Mouse (Mus musculus): ENCODE measurements around the gene Nup62. TPM values are rescaled to one million over a fixed set of nuclear protein-coding genes. Genes with fewer than 3 reads are reported as not detected.

Gene Nup62
- polyA plus RNA-seq, 1 experiment from 2014 or later: 48.7 TPM

DNA sequence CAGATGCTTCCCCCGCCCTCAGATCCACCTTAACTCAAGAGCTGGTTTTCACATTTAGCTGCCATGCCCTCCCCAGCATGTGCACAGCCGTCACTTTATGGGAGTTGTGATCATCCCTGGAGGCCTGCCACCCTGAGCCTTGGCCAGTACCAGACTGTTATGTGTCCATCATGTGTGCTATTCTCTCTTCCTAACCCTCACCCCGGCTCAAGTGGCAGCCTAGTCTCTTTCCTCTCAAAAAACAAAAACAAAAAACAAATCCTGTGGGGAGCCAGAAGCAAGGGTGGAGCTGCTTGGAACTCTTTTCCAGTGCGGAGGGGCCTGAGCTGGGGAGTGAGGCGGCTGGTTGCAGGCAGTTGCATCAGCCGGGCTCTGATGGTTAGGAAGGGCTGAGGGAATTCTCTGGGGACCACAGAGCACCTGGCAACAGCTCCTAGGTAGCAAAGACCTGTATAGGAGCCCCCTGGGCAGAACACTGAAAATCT lies 2.9 kb downstream of the Nup62 start:
- CTCF ChIA-PET: interaction anchor here (1.2 to 3.9 kb wide), 4 partner anchors 8 to 89 kb away, joined by 3 to 21 read pairs (median 4); no protein-coding TSS in a partner anchor
- H3K27me3 ChIP-seq: no peaks in the 10 kb centered on the region
- DNase-seq (ENCODE audit: low read depth, low spot score): no peak
- TF ChIP-seq CTCF (IDR thresholded peaks at IDR 0.05): no peak
- POLR2A ChIA-PET: interaction anchor here (1.1 to 1.6 kb wide), 3 partner anchors 16 to 31 kb away, joined by 3 to 6 read pairs (median 3); no protein-coding TSS in a partner anchor
- no peak for ATAC-seq
- in situ Hi-C loops (cut with MboI; ENCODE audit: low pct_unique_long_range_greater_than_20kb): loop anchor here (5.0 kb wide), 1 partner anchor 71 kb away; the partner anchor contains the start of gene Vrk3

DNA sequence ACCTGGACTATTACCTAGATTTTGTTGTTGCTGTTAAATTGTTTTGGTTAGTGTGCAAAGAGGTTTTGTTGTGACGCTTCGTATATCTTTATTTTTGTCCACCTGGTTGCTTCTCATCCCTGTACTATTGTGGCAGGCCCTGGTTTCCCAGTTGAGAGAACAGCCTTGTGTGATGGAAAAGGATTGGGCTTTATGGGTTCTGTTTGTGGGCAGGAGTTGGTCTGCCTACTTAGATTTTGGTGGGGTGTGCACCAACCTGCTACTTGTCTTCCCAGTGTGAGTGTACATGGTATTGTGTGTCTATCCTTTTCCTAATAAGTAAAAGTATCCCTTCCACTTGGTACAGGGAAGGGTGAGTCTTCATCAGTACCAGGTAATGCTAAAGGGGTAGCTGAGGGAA lies 3.5 kb downstream of the Nup62 start:
- in situ Hi-C loops (cut with MboI; ENCODE audit: low pct_unique_long_range_greater_than_20kb): loop anchor here (5.0 kb wide), 1 partner anchor 72 kb away; the partner anchor contains the start of gene Vrk3
- ChIA-PET POLR2A (interaction anchor here (1.1 to 1.6 kb wide), 2 partner anchors 15 to 29 kb away, joined by 3 to 6 read pairs; no protein-coding TSS in a partner anchor), CTCF (interaction anchor here (1.2 kb wide), 1 partner anchor 74 kb away, joined by 3 read pairs; no protein-coding TSS in a partner anchor)
- TF ChIP-seq CTCF (IDR thresholded peaks at IDR 0.05): no peak
- no peak for DNase-seq (ENCODE audit: low read depth, low spot score)
- ATAC-seq: no peak
- H3K27me3 ChIP-seq: no peaks in the 10 kb centered on the region

DNA sequence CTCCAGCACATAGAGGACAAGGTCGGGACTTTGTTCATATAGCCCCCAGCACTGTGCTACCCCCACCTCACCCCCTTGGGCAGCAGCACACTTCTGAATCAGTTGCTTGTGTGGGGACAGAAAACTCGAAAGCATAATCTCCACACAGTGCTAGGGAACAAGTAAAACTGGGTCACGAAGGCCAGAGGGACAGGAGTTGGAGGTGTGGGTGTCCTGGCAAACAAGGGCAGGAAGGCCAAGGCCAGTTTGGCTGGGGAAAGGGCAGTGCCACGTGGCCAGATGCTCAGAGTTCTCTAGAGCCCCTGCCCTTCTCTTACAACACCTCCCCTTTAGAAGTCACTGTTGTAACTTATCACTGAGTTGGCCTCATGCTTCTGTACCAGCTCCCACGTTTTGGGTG lies 4.0 kb downstream of the Nup62 start:
- in situ Hi-C loops (cut with MboI; ENCODE audit: low pct_unique_long_range_greater_than_20kb): loop anchor here (5.0 kb wide), 1 partner anchor 73 kb away; the partner anchor contains the start of gene Vrk3
- ChIA-PET POLR2A (interaction anchor here (1.1 to 1.6 kb wide), 2 partner anchors 15 to 29 kb away, joined by 3 to 6 read pairs; no protein-coding TSS in a partner anchor), CTCF (no interaction called here)
- no peak for ATAC-seq
- no peak for DNase-seq (ENCODE audit: low read depth, low spot score)
- no peaks in the 10 kb centered on the region for H3K27me3 ChIP-seq
- no peak for TF ChIP-seq CTCF (IDR thresholded peaks at IDR 0.05)

- DNase-seq (ENCODE audit: low read depth, low spot score) (no peak), ATAC-seq (no peak)
- in situ Hi-C loops (cut with MboI; ENCODE audit: low pct_unique_long_range_greater_than_20kb): no loop called here
- no peak for TF ChIP-seq CTCF (IDR thresholded peaks at IDR 0.05)
- ChIA-PET POLR2A (no interaction called here), CTCF (no interaction called here)
- H3K27me3 ChIP-seq: no peaks in the 10 kb centered on the region
Measured at GRCm38 (mm10) chr7:44820525-44820924, 4.6 kb downstream of the Nup62 start.

DNA sequence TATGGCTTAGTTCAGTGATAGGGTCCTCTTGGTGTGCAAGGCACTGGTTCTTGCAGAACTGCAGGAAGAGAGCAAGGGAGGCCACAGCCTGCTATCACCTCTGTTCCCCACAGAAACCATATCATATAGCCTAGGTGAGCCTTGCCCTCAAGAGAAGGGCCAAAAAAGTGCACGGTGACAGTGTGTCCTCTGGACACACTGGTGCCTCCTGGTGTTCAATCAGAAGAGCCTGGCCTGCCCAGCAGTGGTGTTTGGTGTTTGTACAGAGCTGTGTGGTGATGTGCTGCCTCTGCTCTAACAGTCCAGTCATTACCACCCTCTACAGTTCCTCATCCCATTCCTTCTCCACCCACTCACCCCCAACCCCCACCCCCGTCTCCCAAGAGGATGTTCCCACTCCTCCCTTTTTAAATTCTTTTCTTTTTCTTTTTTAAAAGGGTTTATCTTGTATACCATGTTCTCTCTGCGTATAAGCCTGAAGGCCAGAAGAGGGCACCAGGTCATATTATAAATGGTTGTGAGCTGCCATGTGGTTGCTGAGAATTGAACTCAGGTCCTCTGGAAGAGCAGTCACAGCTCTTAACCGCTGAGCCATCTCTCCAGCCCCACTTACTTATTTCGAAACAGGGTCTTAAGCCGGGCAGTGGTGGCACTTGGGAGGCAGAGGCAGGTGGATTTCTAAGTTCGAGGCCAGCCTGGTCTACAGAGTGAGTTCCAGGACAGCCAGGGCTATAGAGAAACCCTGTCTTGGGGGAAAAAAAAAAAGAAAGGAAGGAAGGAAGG lies 6.0 kb downstream of the Nup62 start:
- no peak for TF ChIP-seq CTCF (IDR thresholded peaks at IDR 0.05)
- POLR2A ChIA-PET: interaction anchor here (0.6 kb wide), 1 partner anchor 1075 kb away, joined by 3 read pairs; the partner anchor contains the start of genes Syngr4 and Tmem143
- no peak for ATAC-seq
- H3K27me3 ChIP-seq: no peaks in the 10 kb centered on the region
- no peak for DNase-seq (ENCODE audit: low read depth, low spot score)
- CTCF ChIA-PET: interaction anchor here (1.5 to 1.8 kb wide), 2 partner anchors 13 to 14 kb away, joined by 3 to 4 read pairs; no protein-coding TSS in a partner anchor
- in situ Hi-C loops (cut with MboI; ENCODE audit: low pct_unique_long_range_greater_than_20kb): no loop called here

- ATAC-seq: no peak
- DNase-seq (ENCODE audit: low read depth, low spot score): no peak
- ChIA-PET CTCF (interaction anchor here (1.5 to 2.0 kb wide), 3 partner anchors 11 to 22 kb away, joined by 3 to 8 read pairs (median 6); no protein-coding TSS in a partner anchor), POLR2A (no interaction called here)
- in situ Hi-C loops (cut with MboI; ENCODE audit: low pct_unique_long_range_greater_than_20kb): no loop called here
- TF ChIP-seq CTCF (IDR thresholded peaks at IDR 0.05): no peak
- no peaks in the 10 kb centered on the region for H3K27me3 ChIP-seq
Measured at GRCm38 (mm10) chr7:44823409-44823808, 7.5 kb downstream of the Nup62 start.

GRCm38 (mm10) chr7:44824872-44825271 lies 9.0 kb downstream of the Nup62 start:
- peak; percentile 78 for TF ChIP-seq CTCF (IDR thresholded peaks at IDR 0.05)
- ChIA-PET POLR2A (no interaction called here), CTCF (interaction anchor here (0.6 to 3.6 kb wide), 10 partner anchors 8 to 116 kb away, joined by 3 to 21 read pairs (median 6); partner anchors contain the start of genes Atf5, Il4i1 and Nup62)
- no peak for DNase-seq (ENCODE audit: low read depth, low spot score)
- H3K27me3 ChIP-seq: no peaks in the 10 kb centered on the region
- in situ Hi-C loops (cut with MboI; ENCODE audit: low pct_unique_long_range_greater_than_20kb): no loop called here
- peak; percentile 72 for ATAC-seq

GRCm38 (mm10) chr7:44826771-44827170 lies 10.9 kb downstream of the Nup62 start:
- no peak for ATAC-seq
- no peak for TF ChIP-seq CTCF (IDR thresholded peaks at IDR 0.05)
- POLR2A ChIA-PET: interaction anchor here (1.0 to 1.9 kb wide), 3 partner anchors 12 to 104 kb away, joined by 3 to 11 read pairs (median 5); no protein-coding TSS in a partner anchor
- CTCF ChIA-PET: interaction anchor here (1.1 to 3.6 kb wide), 4 partner anchors 9 to 72 kb away, joined by 3 to 21 read pairs (median 5); partner anchors contain the start of genes Atf5, Il4i1 and Nup62
- in situ Hi-C loops (cut with MboI; ENCODE audit: low pct_unique_long_range_greater_than_20kb): no loop called here
- DNase-seq (ENCODE audit: low read depth, low spot score): no peak
- H3K27me3 ChIP-seq: no peaks in the 10 kb centered on the region

GRCm38 (mm10) chr7:44828706-44829105 lies 12.8 kb downstream of the Nup62 start:
- TF ChIP-seq CTCF (IDR thresholded peaks at IDR 0.05): no peak
- in situ Hi-C loops (cut with MboI; ENCODE audit: low pct_unique_long_range_greater_than_20kb): no loop called here
- POLR2A ChIA-PET: no interaction called here
- ATAC-seq: no peak
- no peak for DNase-seq (ENCODE audit: low read depth, low spot score)
- H3K27me3 ChIP-seq: no peaks in the 10 kb centered on the region
- CTCF ChIA-PET: interaction anchor here (1.6 to 3.6 kb wide), 3 partner anchors 11 to 15 kb away, joined by 4 to 21 read pairs (median 7); partner anchors contain the start of genes Atf5, Il4i1 and Nup62

- ATAC-seq (no peak), DNase-seq (ENCODE audit: low read depth, low spot score) (no peak)
- no peak for TF ChIP-seq CTCF (IDR thresholded peaks at IDR 0.05)
- in situ Hi-C loops (cut with MboI; ENCODE audit: low pct_unique_long_range_greater_than_20kb): no loop called here
- ChIA-PET CTCF (no interaction called here), POLR2A (no interaction called here)
- no peaks in the 10 kb centered on the region for H3K27me3 ChIP-seq
Measured at GRCm38 (mm10) chr7:44832763-44833162, 16.9 kb downstream of the Nup62 start.

All from Patski (cell line).